Mouse (Mus musculus) megakaryocyte-erythroid progenitor cell, adult 5 weeks (primary cell): ENCODE measurements around the gene Ttk. TPM values are rescaled to one million over a fixed set of nuclear protein-coding genes. Genes with fewer than 3 reads are reported as not detected.

Source experiments
- polyA plus RNA-seq: library from polyadenylated mRNA; stranded (reverse); fragments of >175 nt; gene quantifications from 2 replicates; pipeline ENCODE4 v1.2.3, GENCODE M21; 2012

Ttk gene
- 0.75 and 1.2 TPM in 2 replicates for polyA plus RNA-seq

GRCm38 (mm10) chr9:83833811-83834747 lies at the start of gene Ttk:
TSS of gene Ttk (plus strand) at chr9:83834689.

GRCm38 (mm10) chr9:83805977-83806815 lies 28.3 kb upstream of the Ttk start, which contains the start of gene Elovl4:
TSS of gene Elovl4 (minus strand) at chr9:83806277.

Other genes with a start within 250 kb of the Ttk start
- 0.36 TPM in 1 of 2 replicates, not detected in the other for gene Elovl4, start 28.4 kb upstream of the Ttk start, polyA plus RNA-seq
- gene Bckdhb, start 90.5 kb downstream of the Ttk start, polyA plus RNA-seq, result 7.9 and 8.0 TPM in 2 replicates